Comparison of ENCODE assay signal across 20 mouse cellular contexts in genomic region chr6:148959540-148960238, GRCm38 (mm10). TPM values are rescaled to one million over a fixed set of nuclear protein-coding genes. Genes with fewer than 3 reads are reported as not detected.
A peak's percentile ranks its signal among the peaks of the same experiment; 100 is the strongest.
DNase-seq lines count a peak whose midpoint lies in the region; ATAC-seq lines count a peak whose summit lies in the region.
"Had no signal": no experiment of that assay in that cellular context is flagged by ENCODE, and none has a peak within 500 bp of the region (broad histone marks: within the 10 kb centered on the region; RNA-seq: fewer than 3 reads in every experiment).

No protein-coding gene starts in this region.

- H3K4me1 ChIP-seq in kidney, embryonic 16.5 days (ENCODE audit: insufficient read depth, low read length): 0 out of 2 replicates have a peak, but pooled peaks cover 5% of the 10 kb centered on the region
- H3K4me1 ChIP-seq in embryonic facial prominence, embryonic 14.5 days (ENCODE audit: control insufficient read depth, insufficient read depth, low read length): no peaks in the 10 kb centered on the region
- H3K4me1 ChIP-seq in limb, embryonic 13.5 days: peaks cover 17% of the 10 kb centered on the region
- H3K4me1 ChIP-seq: forebrain, embryonic 15.5 days; hindbrain, embryonic 13.5 days had no signal

- WGBS in kidney, embryonic 16.5 days: 45% methylated on average over 4 of the region's 4 CpGs
- WGBS in embryonic facial prominence, embryonic 14.5 days: 43% methylated on average over 4 of the region's 4 CpGs
- WGBS in limb, embryonic 13.5 days: 15% methylated on average over 4 of the region's 4 CpGs

- ATAC-seq in kidney, embryonic 16.5 days (ENCODE audit: low FRiP score, low TSS enrichment): 0 out of 2 replicates have a peak, but pooled peaks have one; percentile 9
- ATAC-seq in embryonic facial prominence, embryonic 14.5 days (ENCODE audit: low read depth): peak; percentile 60; the same call in 1 of the 2 replicates
- ATAC-seq in limb, embryonic 13.5 days (ENCODE audit: low FRiP score, low read depth): peak; percentile 80; the same call in 1 of the 2 replicates
- no peak for ATAC-seq in erythroid progenitor cell, adult 5-6 weeks (replicated peaks; ENCODE audit: low FRiP score, poor library complexity, severe bottlenecking)
- ATAC-seq: forebrain, embryonic 15.5 days; hindbrain, postnatal 0 days had no signal

- no peak overlapping the region for H3K4me2 ChIP-seq in kidney, embryonic 16.5 days (replicated peaks; ENCODE audit: low read depth, low read length)
- H3K4me2 ChIP-seq in embryonic facial prominence, embryonic 14.5 days (ENCODE audit: low read depth, low read length): no peak overlapping the region
- 0 out of 2 replicates have a peak overlapping the region, but pooled peaks have one; percentile 2 for H3K4me2 ChIP-seq in limb, embryonic 13.5 days (replicated peaks)
- H3K4me2 ChIP-seq: forebrain, embryonic 15.5 days; hindbrain, embryonic 13.5 days had no signal

- no peaks in the 10 kb centered on the region for H3K27me3 ChIP-seq in kidney, embryonic 16.5 days (ENCODE audit: insufficient read depth, low read length)
- H3K27me3 ChIP-seq in embryonic facial prominence, embryonic 14.5 days (replicated peaks; ENCODE audit: control insufficient read depth, insufficient read depth, low read length): no peaks in the 10 kb centered on the region
- H3K27me3 ChIP-seq in limb, embryonic 13.5 days: no peaks in the 10 kb centered on the region
- H3K27me3 ChIP-seq: forebrain, embryonic 15.5 days; hindbrain, embryonic 13.5 days had no signal

- no peak overlapping the region for H3K9ac ChIP-seq in kidney, embryonic 16.5 days (replicated peaks; ENCODE audit: low read length)
- H3K9ac ChIP-seq in embryonic facial prominence, embryonic 14.5 days (ENCODE audit: low read depth, low read length): no peak overlapping the region
- H3K9ac ChIP-seq in limb, embryonic 13.5 days: no peak overlapping the region
- H3K9ac ChIP-seq: forebrain, embryonic 15.5 days; hindbrain, embryonic 13.5 days had no signal

- no peak overlapping the region for H3K27ac ChIP-seq in kidney, embryonic 16.5 days (ENCODE audit: low read length)
- no peak overlapping the region for H3K27ac ChIP-seq in embryonic facial prominence, embryonic 14.5 days (replicated peaks; ENCODE audit: low read depth, low read length)
- peak overlapping the region; percentile 18; the same call in 1 of the 2 replicates for H3K27ac ChIP-seq in limb, embryonic 13.5 days
- H3K27ac ChIP-seq: forebrain, embryonic 15.5 days; heart, embryonic 10.5 days; hindbrain, embryonic 13.5 days; hindbrain, postnatal 0 days had no signal

- no peaks in the 10 kb centered on the region for H3K36me3 ChIP-seq in kidney, embryonic 16.5 days (ENCODE audit: insufficient read depth, low read length)
- no peaks in the 10 kb centered on the region for H3K36me3 ChIP-seq in embryonic facial prominence, embryonic 14.5 days (ENCODE audit: control insufficient read depth, insufficient read depth, low read length)
- H3K36me3 ChIP-seq in limb, embryonic 13.5 days: no peaks in the 10 kb centered on the region
- H3K36me3 ChIP-seq: forebrain, embryonic 15.5 days; G1E; heart, embryonic 10.5 days; hindbrain, embryonic 13.5 days had no signal

- H3K4me3 ChIP-seq in kidney, embryonic 16.5 days (ENCODE audit: low read length): no peak overlapping the region
- no peak overlapping the region for H3K4me3 ChIP-seq in embryonic facial prominence, embryonic 14.5 days (ENCODE audit: low read depth, low read length)
- H3K4me3 ChIP-seq in limb, embryonic 13.5 days: no peak overlapping the region
- H3K4me3 ChIP-seq: forebrain, embryonic 15.5 days; heart, embryonic 10.5 days; hindbrain, embryonic 13.5 days had no signal

- no peak for DNase-seq in kidney, adult 9 months
- DNase-seq in embryonic facial prominence, embryonic 14.5 days (ENCODE audit: low spot score): peak; percentile 54
- DNase-seq in forelimb bud, embryonic 11.5 days (ENCODE audit: low read depth, low spot score): peak; percentile 61
- DNase-seq in cerebellum, adult 9-10 months: no peak
- no peak for DNase-seq in adrenal gland, adult 2 months
- DNase-seq: adrenal gland, postnatal 14 days; cerebellum, adult 11-12 months; cerebellum, adult 9-11 months; gastrocnemius, postnatal 25 days; heart, adult 18-20 months; heart, postnatal 10 days; kidney, adult 11 months had no signal

- H3K9me3 ChIP-seq in kidney, embryonic 16.5 days (ENCODE audit: low read length): no peaks in the 10 kb centered on the region
- no peaks in the 10 kb centered on the region for H3K9me3 ChIP-seq in embryonic facial prominence, embryonic 14.5 days (ENCODE audit: control insufficient read depth, low read length)
- no peaks in the 10 kb centered on the region for H3K9me3 ChIP-seq in limb, embryonic 13.5 days
- H3K9me3 ChIP-seq: forebrain, embryonic 15.5 days; G1E; heart, embryonic 10.5 days; hindbrain, embryonic 13.5 days had no signal

RNA-seq across cellular contexts. Expression of gene Sinhcaf, which starts 13.4 kb away (rescaled TPM):
- 142 and 145 TPM in 2 replicates for polyA plus RNA-seq in kidney, embryonic 16.5 days (2015; fragmentation: Nextera tagmentation; extraction: Ambion mirVana)
- 62.4 and 72.0 TPM in 2 replicates for polyA plus RNA-seq in embryonic facial prominence, embryonic 14.5 days (2014; fragmentation: Nextera tagmentation; extraction: Ambion mirVana)
- polyA plus RNA-seq in limb, embryonic 13.5 days (2015; fragmentation: Nextera tagmentation; extraction: Ambion mirVana): 107 and 108 TPM in 2 replicates
- total RNA-seq in erythroid progenitor cell, adult 5-6 weeks (2015; ENCODE audit: low replicate concordance): 1.1 and 9.2 TPM in 2 replicates
- 4.5 and 14.1 TPM in 2 replicates for total RNA-seq in erythroid progenitor cell, adult 5-6 weeks (2017; ENCODE audit: low replicate concordance)
- 10 to 100 TPM; 19.8 to 21.4 TPM for total RNA-seq in adrenal gland, adult 2 months (2021)
- polyA plus RNA-seq in adrenal gland, adult 2 months (2012; rRNA removed): 1.2 and 1.5 TPM in 2 replicates

Comparison
In these comparisons a context has a peak if more than half of its experiments do, and no peak if none do; other contexts are left out.
1. DNase-seq: peak in embryonic facial prominence, embryonic 14.5 days (single experiment) and forelimb bud, embryonic 11.5 days (single experiment); none in kidney, adult 9 months (single experiment), cerebellum, adult 9-10 months (single experiment) and adrenal gland, adult 2 months (single experiment).
2. RNA of gene Sinhcaf, which starts 13.4 kb away (polyA plus RNA-seq): 142 to 145 TPM in kidney, embryonic 16.5 days, 107 to 108 TPM in limb, embryonic 13.5 days and 62.4 to 72.0 TPM in embryonic facial prominence, embryonic 14.5 days; 1.2 to 1.5 TPM in adrenal gland, adult 2 months; every median in the first group is over 10 times any median in the second.